Mouse (Mus musculus): ENCODE data around the gene Cdkl2.

GRCm38 (mm10) chr5:92009827-92010226, 33.9 kb downstream of the Cdkl2 start:
- TF ChIP-seq CTCF (IDR thresholded peaks at IDR 0.05; ENCODE audit: low read depth, low read length): no peak
- no peak for TF ChIP-seq POLR2A (IDR thresholded peaks at IDR 0.05; ENCODE audit: borderline replicate concordance, low read depth, low read length)
